Mouse (Mus musculus) granulocyte monocyte progenitor cell, adult 5-6 weeks (primary cell): ENCODE measurements around the gene Xpnpep2. TPM values are rescaled to one million over a fixed set of nuclear protein-coding genes. Genes with fewer than 3 reads are reported as not detected.

Experiments used
- ATAC-seq: replicated peaks from 2 replicates; pipeline ENCODE4 v1.8.0; 2016; ENCODE audit warnings: mild to moderate bottlenecking, moderate TSS enrichment, inconsistent platforms; ENCODE audit not compliant: poor library complexity, severe bottlenecking
- total RNA-seq, 2 experiments: library from RNA; stranded (forward) in 1 of 2; stranded (reverse) in 1 of 2; fragments of 200-712, 200-1000 nt in 1 of 2; fragments of >200 nt in 1 of 2; fragmentation: Nextera tagmentation in 1 of 2; gene quantifications; 2 replicates each; pipeline ENCODE4 v1.2.3; 2014 to 2017

Xpnpep2 gene
- total RNA-seq (2014; fragmentation: Nextera tagmentation) (not detected in 2 replicates), total RNA-seq (2017) (not detected in 2 replicates)

- ATAC-seq: no peak
Measured at GRCm38 (mm10) chrX:48108394-48109315, at the start of gene Xpnpep2. Gene Xpnpep2 (plus strand): TSS chrX:48108725.

- no peak for ATAC-seq
Measured at GRCm38 (mm10) chrX:48062481-48062880, 46.0 kb upstream of the Xpnpep2 start.

- no peak for ATAC-seq
Measured at GRCm38 (mm10) chrX:48064166-48064853, 44.2 kb upstream of the Xpnpep2 start.

- no peak for ATAC-seq
Measured at GRCm38 (mm10) chrX:48066891-48067290, 41.6 kb upstream of the Xpnpep2 start.

GRCm38 (mm10) chrX:48071961-48072360, 36.6 kb upstream of the Xpnpep2 start:
- ATAC-seq: no peak

GRCm38 (mm10) chrX:48072401-48072800, 36.1 kb upstream of the Xpnpep2 start:
- no peak for ATAC-seq

- no peak for ATAC-seq
Measured at GRCm38 (mm10) chrX:48074691-48075090, 33.8 kb upstream of the Xpnpep2 start.

GRCm38 (mm10) chrX:48076806-48077425, 31.6 kb upstream of the Xpnpep2 start:
- ATAC-seq: no peak

GRCm38 (mm10) chrX:48082364-48082763, 26.2 kb upstream of the Xpnpep2 start:
- no peak for ATAC-seq

- ATAC-seq: no peak
Measured at GRCm38 (mm10) chrX:48092129-48092528, 16.4 kb upstream of the Xpnpep2 start.

GRCm38 (mm10) chrX:48093555-48093954, 15.0 kb upstream of the Xpnpep2 start:
- peak; percentile 59; the same call in 1 of the 2 replicates for ATAC-seq

GRCm38 (mm10) chrX:48094658-48095057, 13.9 kb upstream of the Xpnpep2 start:
- ATAC-seq: no peak

- ATAC-seq: peak; percentile 86
Measured at GRCm38 (mm10) chrX:48096580-48096979, 11.9 kb upstream of the Xpnpep2 start.

GRCm38 (mm10) chrX:48098470-48099129, 9.9 kb upstream of the Xpnpep2 start:
- ATAC-seq: peak; percentile 36; the same call in 1 of the 2 replicates

GRCm38 (mm10) chrX:48099871-48100270, 8.7 kb upstream of the Xpnpep2 start:
- ATAC-seq: no peak

GRCm38 (mm10) chrX:48103256-48103655, 5.3 kb upstream of the Xpnpep2 start:
- ATAC-seq: no peak

GRCm38 (mm10) chrX:48104736-48105441, 3.6 kb upstream of the Xpnpep2 start:
- ATAC-seq: no peak

- ATAC-seq: peak; percentile 100
Measured at GRCm38 (mm10) chrX:48106226-48106625, 2.3 kb upstream of the Xpnpep2 start.

- no peak for ATAC-seq
Measured at GRCm38 (mm10) chrX:48109316-48109655, 761 bp downstream of the Xpnpep2 start.

- ATAC-seq: peak; percentile 80
Measured at GRCm38 (mm10) chrX:48119294-48119693, 10.8 kb downstream of the Xpnpep2 start.
